Mouse (Mus musculus) lung, adult 10 weeks (tissue): ENCODE data around the gene Ifrd2. TPM values are rescaled to one million over a fixed set of nuclear protein-coding genes. Genes with fewer than 3 reads are reported as not detected.

Experiments used
- polyA plus RNA-seq: library from polyadenylated mRNA; stranded (reverse); fragments of 350-450 nt; fragmentation: Illumina TruSeq; extraction: RNeasy Lipid Tissue Mini Kit (QIAGEN cat#74804); gene quantifications from one replicate; pipeline ENCODE4 v1.2.3, GENCODE M21; 2014; ENCODE audit warnings: low read depth, low replicate concordance; ENCODE audit not compliant: insufficient read depth

The Ifrd2 gene
- polyA plus RNA-seq: 13.8 TPM

DNA sequence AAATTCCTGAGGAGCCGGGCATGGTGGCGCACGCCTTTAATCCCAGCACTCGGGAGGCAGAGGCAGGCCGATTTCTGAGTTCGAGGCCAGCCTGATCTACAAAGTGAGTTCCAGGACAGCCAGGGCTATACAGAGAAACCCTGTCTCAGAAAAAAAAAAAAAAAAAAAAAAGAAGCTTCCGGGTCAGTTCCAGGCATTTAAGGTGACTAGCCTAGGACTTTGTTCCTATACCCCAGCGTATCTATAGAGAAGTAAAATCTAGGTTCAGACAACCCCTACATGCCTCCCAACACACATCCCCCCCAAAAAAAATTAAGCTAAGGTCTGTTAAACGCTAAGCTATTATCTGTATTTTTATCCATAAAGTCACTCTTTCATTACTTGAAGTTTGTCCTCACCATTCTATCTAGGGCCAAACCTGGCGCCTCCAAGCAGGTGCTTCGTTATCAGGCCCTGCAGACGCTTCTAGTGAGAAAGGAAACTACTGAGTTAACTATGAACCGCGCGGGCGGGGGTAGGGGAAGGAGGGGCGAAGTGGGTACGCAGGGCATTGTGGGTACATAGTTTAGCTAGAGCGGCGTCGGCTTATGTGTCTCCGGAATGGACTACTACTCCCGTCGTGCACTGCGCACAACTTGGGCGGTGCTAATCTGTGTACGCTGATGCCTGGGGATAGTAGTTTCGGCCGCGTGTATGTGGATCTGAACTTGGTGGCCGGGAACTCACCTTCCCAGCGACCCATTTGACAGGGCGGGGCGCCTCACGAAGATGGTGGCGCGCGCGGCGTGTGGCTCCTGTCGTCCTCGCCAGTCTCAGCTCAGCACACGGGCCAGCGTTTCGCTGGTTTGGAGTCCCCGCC is at the start of gene Ifrd2:
Gene Ifrd2 (plus strand): TSS at position 669 of the 859 bp plus-strand sequence.

GRCm38 (mm10) chr9:107541474-107542351 is 45.7 kb upstream of the Ifrd2 start, which contains the start of the genes Cyb561d2 and Nprl2:
Cyb561d2 (minus strand) TSS chr9:107542193.
Nprl2 (plus strand) TSS chr9:107542226.

DNA sequence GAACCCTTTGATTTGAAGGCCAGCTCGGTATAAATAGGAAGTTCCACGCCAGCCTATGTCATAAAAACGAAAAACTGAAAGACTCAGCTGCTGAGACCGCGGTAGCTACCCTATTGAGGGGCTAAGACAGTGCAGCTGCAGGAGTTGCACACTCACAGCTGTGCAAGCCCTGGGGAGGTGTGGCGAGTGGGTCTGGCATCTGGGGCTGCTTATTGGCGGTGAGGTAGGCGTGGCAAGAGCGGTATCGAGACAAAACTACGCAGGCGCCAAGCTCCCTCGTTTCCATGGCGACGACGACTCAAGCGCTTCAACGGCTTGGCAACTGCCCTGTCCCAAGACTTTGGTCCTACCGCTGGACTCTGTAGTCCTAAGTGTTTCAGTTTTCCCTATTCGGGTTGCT is 40.4 kb upstream of the Ifrd2 start, which contains the start of gene Zmynd10:
Gene Zmynd10 (plus strand): TSS at position 273 of the 400 bp plus-strand sequence.

GRCm38 (mm10) chr9:107551117-107551889 is 36.1 kb upstream of the Ifrd2 start, which contains the start of gene Rassf1:
Rassf1 (plus strand) TSS chr9:107551555.

DNA sequence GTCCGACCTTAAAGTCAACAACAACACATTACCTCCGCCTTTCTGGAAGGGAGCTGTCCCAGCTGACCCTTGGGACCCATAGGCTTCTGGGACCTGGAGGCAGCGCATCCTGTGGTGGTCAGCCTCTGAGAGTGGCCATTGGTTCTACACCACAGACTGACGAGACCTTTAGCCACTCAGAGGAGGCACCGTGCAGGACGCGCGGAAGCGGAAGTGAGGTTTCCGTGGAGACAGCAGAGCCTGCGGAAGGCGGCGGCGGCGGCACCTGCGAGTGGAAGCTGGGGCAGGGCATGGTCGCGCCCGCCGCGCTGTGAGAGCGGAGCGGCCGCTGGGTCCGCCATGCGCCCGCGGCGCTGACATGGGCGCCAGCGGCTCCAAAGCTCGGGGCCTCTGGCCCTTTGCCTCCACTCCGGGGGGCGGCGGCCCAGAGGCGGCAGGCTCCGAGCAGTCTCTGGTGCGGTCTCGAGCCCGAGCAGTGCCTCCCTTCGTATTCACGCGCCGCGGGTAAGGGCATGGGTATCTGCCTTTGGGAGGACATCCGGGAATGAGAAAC is 24.3 kb upstream of the Ifrd2 start, which contains the start of gene Tusc2:
Gene Tusc2 (plus strand): TSS at position 227 of the 553 bp plus-strand sequence.

DNA sequence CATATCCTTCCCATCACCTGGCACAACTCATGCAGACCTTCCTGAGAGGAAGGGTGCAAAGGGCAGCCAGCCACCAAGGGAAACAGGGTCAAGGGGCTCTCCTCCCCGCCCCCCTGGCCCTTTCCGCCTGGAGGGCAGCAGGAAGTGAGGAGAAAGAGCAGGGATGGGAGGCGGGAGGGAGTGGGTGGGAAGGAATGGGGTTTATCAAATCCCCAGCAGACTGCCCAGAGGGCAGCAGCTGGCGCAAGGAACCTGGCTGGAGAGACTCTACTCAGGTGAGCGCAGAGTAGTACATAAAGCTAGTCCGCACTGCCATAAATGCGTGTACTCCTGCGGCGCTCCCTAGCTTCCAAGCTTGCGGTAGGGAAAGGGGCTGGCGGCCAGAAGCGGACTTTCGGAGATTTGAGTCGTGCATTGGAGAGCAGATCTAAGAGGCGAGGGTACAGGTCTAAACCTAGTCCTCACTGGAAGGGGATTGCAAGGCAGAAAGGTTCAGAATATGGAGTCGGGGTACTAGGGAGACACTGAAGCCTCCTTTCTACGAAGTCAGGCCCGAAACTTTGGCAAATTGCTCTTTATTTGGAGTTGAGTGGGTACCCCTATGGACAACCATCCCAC is 19.6 kb upstream of the Ifrd2 start, which contains the start of gene Hyal2:
Gene Hyal2 (plus strand): TSS at position 244 of the 618 bp plus-strand sequence.

GRCm38 (mm10) chr9:107576357-107577107 is 10.9 kb upstream of the Ifrd2 start, which contains the start of gene Hyal1:
Hyal1 (plus strand) TSS chr9:107576927.

DNA sequence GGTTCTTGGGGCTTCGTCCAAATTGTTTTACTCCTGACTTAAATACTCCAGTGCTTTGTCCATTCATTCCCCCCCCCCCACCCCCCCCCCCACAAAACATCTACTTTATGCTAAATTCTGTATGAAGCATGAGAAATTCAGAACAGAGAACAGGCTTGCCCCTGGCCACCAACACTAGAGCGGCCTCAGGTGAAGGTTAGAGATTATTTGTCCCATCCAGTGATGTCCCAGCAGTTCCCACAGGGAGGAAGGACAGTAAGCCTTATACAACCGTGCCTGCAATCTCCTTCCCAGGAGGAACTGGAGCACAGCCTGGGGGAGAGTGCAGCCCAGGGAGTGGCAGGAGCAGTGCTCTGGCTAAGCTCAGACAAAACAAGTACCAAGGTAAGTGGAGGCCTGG is 8.9 kb upstream of the Ifrd2 start, which contains the start of gene Naa80:
Gene Naa80 (plus strand): TSS at position 301 of the 400 bp plus-strand sequence.

GRCm38 (mm10) chr9:107580501-107581317 is 6.7 kb upstream of the Ifrd2 start, which contains the start of gene Hyal3:
Hyal3 (plus strand) TSS chr9:107580818.

DNA sequence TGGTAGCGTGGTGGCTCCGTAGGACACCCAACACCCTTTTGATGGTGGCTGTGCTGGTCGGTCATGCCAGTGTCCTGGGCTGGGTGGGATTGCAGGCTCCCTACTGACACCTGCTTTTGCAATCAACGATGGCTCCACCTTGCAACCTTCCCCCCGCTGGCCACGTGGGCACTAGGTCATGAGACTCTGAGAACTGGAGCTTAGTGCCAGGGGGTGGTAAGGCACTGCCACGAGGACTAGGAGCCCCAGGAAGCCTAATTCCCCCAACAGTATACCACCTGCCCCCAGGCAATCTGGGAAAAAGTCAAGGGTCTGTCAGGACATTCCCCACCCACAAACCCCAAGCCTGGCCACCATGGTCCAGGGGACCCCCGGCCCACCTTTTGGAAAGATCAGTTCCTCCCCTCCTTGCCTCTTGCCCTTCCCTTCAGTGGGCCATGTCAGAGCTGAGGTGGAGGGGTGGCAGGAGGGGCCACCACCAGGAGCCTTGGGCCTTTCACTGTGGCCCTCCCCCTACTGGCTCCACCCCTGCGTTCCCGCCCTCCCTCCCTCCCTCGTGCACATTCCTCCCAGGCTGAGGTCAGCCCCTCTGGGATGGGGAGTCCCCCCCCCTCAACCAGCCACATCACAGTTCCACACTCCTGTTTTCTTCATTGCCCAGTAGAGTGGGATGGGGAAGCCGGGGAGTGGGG is 21.4 kb downstream of the Ifrd2 start, which contains the start of gene Sema3b:
Gene Sema3b (minus strand): TSS at position 489 of the 692 bp plus-strand sequence.

DNA sequence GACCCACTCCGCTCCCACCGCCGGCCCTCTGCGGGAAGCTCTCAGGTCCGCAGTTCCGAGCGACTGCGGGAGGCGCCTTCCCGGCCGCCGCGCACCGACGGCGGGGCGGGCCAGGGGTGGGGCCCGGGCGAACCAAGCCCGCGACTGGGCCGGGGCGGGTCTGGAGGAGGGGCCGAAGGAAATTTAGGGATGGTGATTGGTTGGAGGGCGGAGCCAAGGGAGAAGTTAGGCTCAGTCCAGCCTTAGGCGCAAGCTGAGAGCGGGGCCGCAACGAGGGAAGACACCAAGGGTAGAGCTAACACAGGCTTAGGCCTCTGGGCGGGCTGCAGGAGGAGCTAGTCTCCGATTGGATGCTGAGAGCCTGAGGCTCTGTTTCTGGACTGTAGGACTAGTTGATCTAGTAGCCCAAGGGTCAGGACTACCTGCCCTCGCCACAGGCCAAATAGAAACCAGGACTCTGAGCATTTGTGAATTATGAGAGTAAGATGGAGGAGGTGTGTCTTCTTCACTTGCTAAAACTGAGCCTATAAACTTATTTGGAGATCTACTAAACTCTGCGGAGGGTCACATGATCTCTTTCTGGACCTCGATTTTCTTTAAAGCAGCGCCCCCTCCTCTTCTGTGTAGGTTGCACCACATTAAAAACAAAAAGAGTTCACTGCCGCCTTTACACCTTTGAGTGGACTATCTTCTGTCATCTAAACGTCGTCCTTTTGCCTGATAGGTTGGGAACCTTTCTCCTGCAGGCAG is 48.0 kb downstream of the Ifrd2 start, which contains the start of gene Gnai2:
Gene Gnai2 (minus strand): TSS at position 89 of the 750 bp plus-strand sequence.

Other genes with a start within 250 kb of the Ifrd2 start
- 8.4 TPM for gene Hemk1, start 249.3 kb upstream of the Ifrd2 start, polyA plus RNA-seq
- gene 6430571L13Rik, start 247.0 kb upstream of the Ifrd2 start, polyA plus RNA-seq: 0.11 TPM
- 0.14 TPM for gene Cacna2d2, start 188.0 kb upstream of the Ifrd2 start, polyA plus RNA-seq
- gene Tmem115, start 53.7 kb upstream of the Ifrd2 start, polyA plus RNA-seq: 22.6 TPM
- 16.0 TPM for gene Cyb561d2, start 45.4 kb upstream of the Ifrd2 start, polyA plus RNA-seq
- gene Nprl2, start 45.4 kb upstream of the Ifrd2 start, polyA plus RNA-seq: 20.2 TPM
- gene Zmynd10, start 40.3 kb upstream of the Ifrd2 start, polyA plus RNA-seq: 11.5 TPM
- gene Rassf1, start 36.1 kb upstream of the Ifrd2 start, polyA plus RNA-seq: 48.4 TPM
- gene Tusc2, start 24.4 kb upstream of the Ifrd2 start, polyA plus RNA-seq: 34.0 TPM
- gene Hyal2, start 19.7 kb upstream of the Ifrd2 start, polyA plus RNA-seq: 90.7 TPM
- gene Hyal1, start 10.7 kb upstream of the Ifrd2 start, polyA plus RNA-seq: 7.3 TPM
- gene Naa80, start 8.8 kb upstream of the Ifrd2 start, polyA plus RNA-seq: 23.3 TPM
- 0.70 TPM for gene Hyal3, start 6.8 kb upstream of the Ifrd2 start, polyA plus RNA-seq
- 23.9 TPM for gene Sema3b, start 21.6 kb downstream of the Ifrd2 start, polyA plus RNA-seq
- 294 TPM for gene Gnai2, start 47.7 kb downstream of the Ifrd2 start, polyA plus RNA-seq
- 0.32 TPM for gene Slc38a3, start 81.9 kb downstream of the Ifrd2 start, polyA plus RNA-seq
- gene Gnat1, start 92.1 kb downstream of the Ifrd2 start, polyA plus RNA-seq: not detected
- gene Sema3f, start 122.8 kb downstream of the Ifrd2 start, polyA plus RNA-seq: 64.9 TPM
- gene Rbm5, start 183.4 kb downstream of the Ifrd2 start, polyA plus RNA-seq: 46.7 TPM